Mouse (Mus musculus) olfactory bulb, adult 2 months (tissue): ENCODE data around the gene Pkdrej.

Experiments used
- CTCF ChIP-seq: fragments of 200-500 bp; IDR thresholded peaks from 2 replicates; pipeline ENCODE4 v1.5.1; 2012; ENCODE audit warnings: low read depth, mild to moderate bottlenecking, low read length, moderate library complexity; ENCODE audit not compliant: insufficient read depth
- POLR2A ChIP-seq: fragments of 200-500 bp; IDR thresholded peaks from 2 replicates; pipeline ENCODE4 v1.6.1; 2012; ENCODE audit warnings: mild to moderate bottlenecking, low read depth, low read length, moderate library complexity; ENCODE audit not compliant: insufficient read depth

DNA sequence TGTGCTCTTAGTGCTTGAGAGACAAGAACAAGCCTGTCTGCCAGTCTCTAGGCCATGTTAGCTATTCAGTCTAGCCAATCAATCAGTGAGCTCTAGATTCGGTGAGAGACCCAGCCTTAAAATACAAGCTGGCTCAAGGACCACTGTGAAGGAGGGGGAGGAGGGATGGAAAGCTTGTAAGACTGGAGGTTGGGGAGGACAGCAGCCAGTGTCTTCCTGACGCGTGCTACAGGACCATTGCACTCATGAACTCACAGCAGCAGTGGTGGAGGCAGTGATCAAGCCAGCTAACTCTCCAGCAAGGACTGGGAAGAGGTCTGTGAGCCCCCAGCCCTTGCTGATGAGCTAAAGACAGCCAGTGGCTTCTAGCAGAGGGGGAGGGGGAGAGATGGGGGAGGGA lies 56.5 kb downstream of the Pkdrej start:
- TF ChIP-seq CTCF, result no peak
- no peak for TF ChIP-seq POLR2A
